Mouse (Mus musculus) adrenal gland, postnatal 25 days (tissue): Measurements from ENCODE around the gene Man1c1. TPM values are rescaled to one million over a fixed set of nuclear protein-coding genes. Genes with fewer than 3 reads are reported as not detected.
A peak's percentile ranks its signal among the peaks of the same experiment; 100 is the strongest.

Experiments used
- DNase-seq: peaks from one replicate; pipeline ENCODE4 v3.0.0; 2021; ENCODE audit warnings: mixed read lengths
- total RNA-seq: library from RNA; stranded (reverse); gene quantifications from 2 replicates; pipeline ENCODE4 v1.2.3, GENCODE M21; 2021

The Man1c1 gene
- total RNA-seq, 1 experiment from 2014 or later, result 22.0 TPM

GRCm38 (mm10) chr4:134579212-134579611 is 124.9 kb downstream of the Man1c1 start:
- DNase-seq, result no peak

GRCm38 (mm10) chr4:134578407-134578806 is 125.7 kb downstream of the Man1c1 start:
- DNase-seq, result peak; percentile 68

GRCm38 (mm10) chr4:134577281-134577680 is 126.8 kb downstream of the Man1c1 start:
- DNase-seq, result no peak

GRCm38 (mm10) chr4:134575486-134575885 is 128.6 kb downstream of the Man1c1 start:
- no peak for DNase-seq

- no peak for DNase-seq
These were observed 131.4 kb downstream of the Man1c1 start for GRCm38 (mm10) chr4:134572449-134573300.

- no peak for DNase-seq
These were observed 133.2 kb downstream of the Man1c1 start for GRCm38 (mm10) chr4:134570704-134571451.

- no peak for DNase-seq
These were observed 134.3 kb downstream of the Man1c1 start for GRCm38 (mm10) chr4:134569831-134570230.

- DNase-seq, result no peak
These were observed 134.9 kb downstream of the Man1c1 start for GRCm38 (mm10) chr4:134569205-134569604.

GRCm38 (mm10) chr4:134567377-134568226 is 136.5 kb downstream of the Man1c1 start:
- DNase-seq, result peak; percentile 39

- no peak for DNase-seq
These were observed 140.0 kb downstream of the Man1c1 start for GRCm38 (mm10) chr4:134564093-134564492.

GRCm38 (mm10) chr4:134563624-134564023 is 140.5 kb downstream of the Man1c1 start:
- DNase-seq, result no peak

- DNase-seq, result no peak
These were observed 142.1 kb downstream of the Man1c1 start for GRCm38 (mm10) chr4:134562014-134562413.

- peak; percentile 38 for DNase-seq
These were observed 143.4 kb downstream of the Man1c1 start for GRCm38 (mm10) chr4:134560699-134561098.

GRCm38 (mm10) chr4:134559154-134559553 is 144.9 kb downstream of the Man1c1 start:
- DNase-seq, result no peak

- no peak for DNase-seq
These were observed 145.4 kb downstream of the Man1c1 start for GRCm38 (mm10) chr4:134558570-134559113.

- no peak for DNase-seq
These were observed 146.4 kb downstream of the Man1c1 start for GRCm38 (mm10) chr4:134557626-134558249.

- DNase-seq, result peak; percentile 61
These were observed 148.0 kb downstream of the Man1c1 start for GRCm38 (mm10) chr4:134555956-134556580.

GRCm38 (mm10) chr4:134553631-134554030 is 150.5 kb downstream of the Man1c1 start:
- DNase-seq, result no peak

- peak; percentile 85 for DNase-seq
These were observed 152.4 kb downstream of the Man1c1 start, which contains the start of gene Selenon for GRCm38 (mm10) chr4:134551494-134552316. Gene Selenon, minus strand, starts transcription at chr4:134552166.

- DNase-seq, result no peak
These were observed 154.2 kb downstream of the Man1c1 start for GRCm38 (mm10) chr4:134549899-134550298.
